Mouse (Mus musculus) adrenal gland, postnatal 10 days (tissue): ENCODE data around the gene Fgd2. TPM values are rescaled to one million over a fixed set of nuclear protein-coding genes. Genes with fewer than 3 reads are reported as not detected.

Experiments used
- DNase-seq: peaks from one replicate; pipeline ENCODE4 v3.0.0; 2021; ENCODE audit warnings: mixed read lengths
- total RNA-seq, 2 experiments: library from RNA; stranded (reverse); gene quantifications; 2 replicates each; pipeline ENCODE4 v1.2.3; 2021

Gene Fgd2
- total RNA-seq, 2 experiments from 2014 or later, result 4.6 to 7.4 TPM

GRCm38 (mm10) chr17:29397480-29398433 lies 37.0 kb downstream of the Fgd2 start:
- peak; percentile 94 for DNase-seq

GRCm38 (mm10) chr17:29398434-29399026 lies 37.8 kb downstream of the Fgd2 start:
- DNase-seq, result no peak

- DNase-seq, result peak; percentile 44
Observed at GRCm38 (mm10) chr17:29399241-29399910, 38.7 kb downstream of the Fgd2 start.

- no peak for DNase-seq
Observed at GRCm38 (mm10) chr17:29400044-29400443, 39.3 kb downstream of the Fgd2 start.

GRCm38 (mm10) chr17:29401741-29402268 lies 41.1 kb downstream of the Fgd2 start:
- no peak for DNase-seq

GRCm38 (mm10) chr17:29403179-29403578 lies 42.5 kb downstream of the Fgd2 start:
- no peak for DNase-seq

GRCm38 (mm10) chr17:29405501-29405900 lies 44.8 kb downstream of the Fgd2 start:
- DNase-seq, result no peak

- no peak for DNase-seq
Observed at GRCm38 (mm10) chr17:29406077-29406476, 45.4 kb downstream of the Fgd2 start.

- no peak for DNase-seq
Observed at GRCm38 (mm10) chr17:29407405-29407804, 46.7 kb downstream of the Fgd2 start.

GRCm38 (mm10) chr17:29408364-29408763 lies 47.6 kb downstream of the Fgd2 start:
- no peak for DNase-seq

- DNase-seq, result no peak
Observed at GRCm38 (mm10) chr17:29409800-29410343, 49.2 kb downstream of the Fgd2 start.

- DNase-seq, result peak; percentile 58
Observed at GRCm38 (mm10) chr17:29411821-29412425, 51.2 kb downstream of the Fgd2 start.

- DNase-seq, result no peak
Observed at GRCm38 (mm10) chr17:29414566-29414965, 53.9 kb downstream of the Fgd2 start.

GRCm38 (mm10) chr17:29415761-29416662 lies 55.3 kb downstream of the Fgd2 start:
- DNase-seq, result peak; percentile 78

GRCm38 (mm10) chr17:29416757-29417156 lies 56.0 kb downstream of the Fgd2 start:
- DNase-seq, result no peak

GRCm38 (mm10) chr17:29418758-29419380 lies 58.2 kb downstream of the Fgd2 start:
- DNase-seq, result peak; percentile 43

GRCm38 (mm10) chr17:29419976-29420739 lies 59.4 kb downstream of the Fgd2 start:
- peak; percentile 48 for DNase-seq

- no peak for DNase-seq
Observed at GRCm38 (mm10) chr17:29421319-29421718, 60.6 kb downstream of the Fgd2 start.

- DNase-seq, result no peak
Observed at GRCm38 (mm10) chr17:29422337-29422736, 61.6 kb downstream of the Fgd2 start.
